Mouse (Mus musculus) midbrain, postnatal 0 days (tissue): ENCODE measurements at regions not wholly inside any gene's neighbourhood (a gene's known extent, or its start where the extent isn't known, plus 50 kb on each side); places are given as distances from the start of the nearest gene placed in this dataset.

Source experiments
- ATAC-seq: fragments of 200-750 bp; cut with Nextera tagmentation; 2 replicates; pipeline ENCODE4 v1.8.0; 2017; ENCODE audit warnings: moderate number of reproducible peaks, mild to moderate bottlenecking, moderate TSS enrichment, moderate library complexity; ENCODE audit not compliant: low FRiP score
- DNase-seq: peaks from one replicate; pipeline ENCODE4 v3.0.0-alpha.2; 2015; ENCODE audit warnings: low spot score
- H3K27ac ChIP-seq: fragments of 300-500 bp; sonication (generic); 2 replicates; pipeline ENCODE4 v1.5.1; 2014; ENCODE audit warnings: low read depth, mild to moderate bottlenecking, low read length, mixed read lengths
- H3K27me3 ChIP-seq: fragments of 300-500 bp; sonication (generic); 2 replicates; pipeline ENCODE4 v1.6.1; 2014; ENCODE audit warnings: low read length, control low read depth, mixed read lengths; ENCODE audit not compliant: insufficient read depth
- H3K36me3 ChIP-seq: fragments of 300-500 bp; sonication (generic); 2 replicates; pipeline ENCODE4 v1.6.1; 2014; ENCODE audit warnings: low read length, control low read depth, mixed read lengths; ENCODE audit not compliant: insufficient read depth
- H3K4me1 ChIP-seq: fragments of 300-500 bp; sonication (generic); 2 replicates; pipeline ENCODE4 v1.6.1; 2014; ENCODE audit warnings: mild to moderate bottlenecking, control low read depth, antibody characterized with exemption, low read length, mixed read lengths; ENCODE audit not compliant: insufficient read depth
- H3K4me2 ChIP-seq: fragments of 300-500 bp; sonication (generic); 2 replicates; pipeline ENCODE4 v1.6.1; 2014; ENCODE audit warnings: low read depth, mild to moderate bottlenecking, low read length, mixed read lengths; ENCODE audit not compliant: poor library complexity, severe bottlenecking
- H3K4me3 ChIP-seq: fragments of 300-500 bp; sonication (generic); 2 replicates; pipeline ENCODE4 v1.5.1; 2014; ENCODE audit warnings: low read depth, mild to moderate bottlenecking, low read length, moderate library complexity
- H3K9ac ChIP-seq: fragments of 300-500 bp; sonication (generic); replicated peaks from 2 replicates; pipeline ENCODE4 v1.6.1; 2014; ENCODE audit warnings: mild to moderate bottlenecking, low read length, moderate library complexity, mixed read lengths; ENCODE audit not compliant: poor library complexity, severe bottlenecking
- H3K9me3 ChIP-seq: fragments of 300-500 bp; sonication (generic); 2 replicates; pipeline ENCODE4 v1.6.1; 2016; ENCODE audit warnings: low read length, control low read depth
- CTCF ChIP-seq: IDR thresholded peaks from 2 replicates; pipeline ENCODE4 v1.5.1; 2016; ENCODE audit warnings: antibody characterized with exemption, mild to moderate bottlenecking
- WGBS: fragments of 180-500 bp; shearing (Covaris S2); extraction: QIAGEN DNeasy Blood & Tissue Kit; methylation state at CpG from one replicate; pipeline ENCODE4 v1.1.7; 2014; 5-methylcytosine and 5-hydroxymethylcytosine counted together

DNA sequence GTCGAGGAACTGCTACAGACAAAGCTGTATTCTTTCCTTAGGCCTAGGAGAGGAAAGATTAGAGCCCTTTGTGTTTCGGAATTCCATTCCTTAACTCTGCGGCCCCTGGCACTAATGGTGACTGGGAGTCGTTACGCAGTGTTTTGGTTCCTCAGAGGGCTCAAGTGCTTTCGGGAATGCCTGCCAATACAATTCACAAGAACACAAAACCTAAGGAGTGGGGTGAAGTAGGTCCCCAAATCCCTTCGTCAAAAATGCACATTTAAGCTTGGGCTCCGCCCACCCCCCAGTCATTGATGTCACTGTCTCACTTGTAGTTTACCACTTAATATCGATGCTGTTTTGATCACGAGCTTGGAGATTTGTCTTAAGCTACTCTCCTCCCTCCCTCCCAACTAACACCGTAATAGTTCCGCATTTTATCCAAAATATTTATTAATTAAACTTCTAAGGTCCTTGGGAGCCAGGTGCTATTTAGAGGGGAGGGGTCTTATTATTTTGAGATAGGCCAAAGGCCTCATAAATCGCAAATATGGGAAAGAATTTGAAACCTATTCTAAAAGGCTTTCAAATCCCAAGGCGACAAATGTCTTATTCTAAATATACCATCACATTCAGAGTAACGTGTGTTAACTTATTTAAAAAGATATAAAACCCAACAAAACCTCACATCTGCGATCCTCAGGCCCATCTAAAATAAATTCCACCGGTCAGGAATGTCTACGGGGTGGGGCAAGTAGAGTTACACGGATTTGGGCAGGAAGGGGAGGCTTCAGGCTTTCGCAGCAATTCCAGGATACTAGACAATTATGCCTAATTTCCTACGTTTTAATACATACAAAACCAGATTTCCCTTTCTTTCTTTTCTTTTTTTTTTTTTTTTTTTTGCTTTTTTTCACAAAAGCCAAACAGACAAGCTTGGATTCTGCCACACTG is 75.6 kb upstream of the Chd2 start:
- Histone ChIP-seq H3K9ac (peak overlapping the region; percentile 91), H3K27ac (peak overlapping the region; percentile 100), H3K36me3 (no peaks in the 10 kb centered on the region), H3K4me1 (peaks cover 9% of the 10 kb centered on the region; the same call in 1 of the 2 replicates), H3K4me3 (peak overlapping the region; percentile 63), H3K27me3 (no peaks in the 10 kb centered on the region), H3K9me3 (no peaks in the 10 kb centered on the region), H3K4me2 (peak overlapping the region; percentile 91)
- DNase-seq (peak; percentile 76), ATAC-seq (no peak)
- TF ChIP-seq CTCF = no peak
- WGBS = 3% methylated on average over 21 of the region's 21 CpGs

DNA sequence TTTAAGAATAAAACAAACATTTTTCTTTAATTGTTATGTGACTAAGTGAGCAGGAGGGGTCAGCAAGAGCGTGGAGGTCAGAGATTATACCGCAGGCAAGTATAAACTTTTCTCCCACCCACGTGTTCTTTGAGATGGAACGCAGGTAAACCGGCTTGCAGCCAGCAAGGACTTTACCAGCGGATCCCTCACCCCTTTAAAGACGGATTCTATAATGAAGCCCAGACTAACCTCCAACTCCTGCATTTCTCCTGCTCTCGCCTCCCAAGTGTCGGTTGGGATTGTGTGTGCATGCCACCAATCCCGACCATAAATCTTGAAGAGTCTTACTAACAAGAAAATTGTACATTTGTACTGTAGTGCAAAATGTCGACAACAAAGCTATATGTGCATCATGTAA is 74.4 kb upstream of the Chd2 start:
- Histone ChIP-seq H3K36me3 (no peaks in the 10 kb centered on the region), H3K27ac (peak overlapping the region; percentile 100), H3K27me3 (no peaks in the 10 kb centered on the region), H3K9ac (no peak overlapping the region), H3K9me3 (no peaks in the 10 kb centered on the region), H3K4me3 (no peak overlapping the region), H3K4me2 (peak overlapping the region; percentile 91; the same call in 1 of the 2 replicates), H3K4me1 (peaks cover 9% of the 10 kb centered on the region; the same call in 1 of the 2 replicates)
- ATAC-seq (no peak), DNase-seq (no peak)
- 18% methylated on average over 11 of the region's 11 CpGs for WGBS
- no peak for TF ChIP-seq CTCF

DNA sequence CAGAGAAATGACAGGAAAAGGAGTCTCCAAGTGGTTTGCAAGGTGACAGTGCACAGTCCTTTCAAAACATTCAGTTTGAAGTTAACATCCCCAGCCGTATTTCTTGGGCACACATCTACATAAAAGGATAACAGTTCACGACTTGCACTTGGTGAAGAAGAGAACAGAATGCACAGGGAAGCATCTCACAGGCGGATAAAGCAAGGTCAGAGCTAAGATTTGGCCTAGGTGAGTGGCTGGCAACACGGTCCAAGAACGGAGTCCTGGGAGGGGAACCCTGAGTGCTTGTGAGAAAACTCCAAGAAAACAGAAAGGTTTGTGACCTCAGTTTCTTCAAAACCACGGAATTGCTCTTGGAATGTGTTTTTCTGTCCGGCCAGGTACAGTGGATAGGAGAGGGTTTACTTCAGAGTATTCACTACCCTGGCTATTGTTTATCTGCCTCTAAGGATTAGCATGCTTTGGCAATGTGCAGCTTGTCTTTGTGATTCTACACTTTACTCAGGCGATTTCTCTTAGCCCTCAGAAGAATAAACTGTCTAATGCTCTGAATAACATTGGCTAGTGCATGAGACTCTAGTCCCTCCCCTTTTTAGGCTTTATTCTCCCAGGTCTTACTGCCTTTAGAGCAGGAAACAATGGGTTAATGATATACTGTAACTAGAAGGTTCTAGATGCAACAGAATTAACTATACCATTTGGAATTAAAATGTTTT is 73.4 kb upstream of the Chd2 start:
- Histone ChIP-seq H3K4me1 (peaks cover 9% of the 10 kb centered on the region; the same call in 1 of the 2 replicates), H3K27me3 (no peaks in the 10 kb centered on the region), H3K27ac (peak overlapping the region; percentile 62), H3K4me2 (no peak overlapping the region), H3K9me3 (no peaks in the 10 kb centered on the region), H3K9ac (no peak overlapping the region), H3K4me3 (no peak overlapping the region), H3K36me3 (no peaks in the 10 kb centered on the region)
- 53% methylated on average over 8 of the region's 8 CpGs for WGBS
- no peak for TF ChIP-seq CTCF
- no peak for ATAC-seq
- no peak for DNase-seq

DNA sequence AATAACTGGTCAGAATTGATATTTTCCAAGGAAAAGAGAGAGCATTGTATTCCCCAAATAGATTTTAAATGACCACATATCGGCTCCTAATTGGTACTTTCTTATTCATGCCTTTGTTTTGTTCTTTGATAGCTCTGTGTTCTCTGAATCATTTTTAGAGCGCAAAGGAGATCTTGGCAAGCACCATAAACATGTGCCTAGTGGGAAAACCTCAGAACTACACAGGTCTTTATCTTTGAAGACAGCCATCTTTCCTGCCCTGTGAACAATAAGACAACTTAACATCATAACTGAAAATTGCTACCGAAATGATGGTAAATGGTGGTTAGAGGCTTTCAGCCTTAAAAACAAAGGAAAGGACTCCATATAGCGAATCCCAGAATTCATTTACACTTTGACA is 72.7 kb upstream of the Chd2 start:
- Histone ChIP-seq H3K36me3 (no peaks in the 10 kb centered on the region), H3K9ac (no peak overlapping the region), H3K27me3 (no peaks in the 10 kb centered on the region), H3K4me3 (no peak overlapping the region), H3K9me3 (no peaks in the 10 kb centered on the region), H3K4me1 (peaks cover 9% of the 10 kb centered on the region; the same call in 1 of the 2 replicates), H3K27ac (peak overlapping the region; percentile 62; the same call in 1 of the 2 replicates), H3K4me2 (no peak overlapping the region)
- no peak for DNase-seq
- TF ChIP-seq CTCF = no peak
- ATAC-seq = no peak
- 70% methylated on average over 4 of the region's 4 CpGs for WGBS

DNA sequence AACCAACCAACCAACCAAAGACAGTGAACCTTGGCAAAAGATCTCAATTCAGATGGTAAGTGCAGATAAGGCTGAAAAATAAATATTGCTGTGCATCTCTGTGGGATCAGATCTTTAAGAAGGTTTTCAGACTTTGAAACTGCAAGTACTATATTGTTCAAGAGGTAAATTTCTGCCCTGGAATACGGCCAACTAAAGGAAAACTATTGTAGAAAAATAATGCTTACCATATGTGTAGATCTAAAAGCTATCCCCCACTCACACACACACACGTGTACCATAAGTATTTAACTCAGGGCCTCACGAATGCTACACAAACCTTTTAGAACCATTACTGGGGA is 71.1 kb upstream of the Chd2 start:
- TF ChIP-seq CTCF = no peak
- Histone ChIP-seq H3K36me3 (no peaks in the 10 kb centered on the region), H3K4me1 (peaks cover 16% of the 10 kb centered on the region), H3K4me2 (no peak overlapping the region), H3K27me3 (no peaks in the 10 kb centered on the region), H3K4me3 (no peak overlapping the region), H3K9me3 (no peaks in the 10 kb centered on the region), H3K9ac (no peak overlapping the region), H3K27ac (no peak overlapping the region)
- ATAC-seq (no peak), DNase-seq (no peak)
- WGBS = 80% methylated on average over 3 of the region's 3 CpGs
